Mouse (Mus musculus) midbrain, embryonic 15.5 days (tissue): ENCODE data around the gene Bcl7a. TPM values are rescaled to one million over a fixed set of nuclear protein-coding genes. Genes with fewer than 3 reads are reported as not detected.

ENCODE experiments used
- ATAC-seq: fragments of 200-750 bp; cut with Nextera tagmentation; replicated peaks from 2 replicates; pipeline ENCODE4 v1.8.0; 2017; ENCODE audit warnings: moderate TSS enrichment
- H3K27ac ChIP-seq: fragments of 300-500 bp; sonication (generic); 2 replicates; pipeline ENCODE4 v1.5.1; 2015; ENCODE audit warnings: mild to moderate bottlenecking, inconsistent platforms
- H3K27me3 ChIP-seq: fragments of 300-500 bp; sonication (generic); replicated peaks from 2 replicates; pipeline ENCODE4 v1.6.1; 2015; ENCODE audit warnings: inconsistent platforms
- H3K36me3 ChIP-seq: fragments of 300-500 bp; sonication (generic); replicated peaks from 2 replicates; pipeline ENCODE4 v1.6.1; 2015; ENCODE audit warnings: inconsistent platforms
- H3K4me1 ChIP-seq: fragments of 300-500 bp; sonication (generic); 2 replicates; pipeline ENCODE4 v1.6.1; 2015; ENCODE audit warnings: inconsistent platforms
- H3K4me2 ChIP-seq: fragments of 300-500 bp; sonication (generic); 2 replicates; pipeline ENCODE4 v1.6.1; 2015; ENCODE audit warnings: inconsistent platforms, mild to moderate bottlenecking, moderate library complexity
- H3K4me3 ChIP-seq: fragments of 300-500 bp; sonication (generic); 2 replicates; pipeline ENCODE4 v1.5.1; 2015; ENCODE audit warnings: mild to moderate bottlenecking, inconsistent platforms
- H3K9ac ChIP-seq: fragments of 300-500 bp; sonication (generic); 2 replicates; pipeline ENCODE4 v1.6.1; 2015; ENCODE audit warnings: mild to moderate bottlenecking, inconsistent platforms
- H3K9me3 ChIP-seq: fragments of 300-500 bp; sonication (generic); 2 replicates; pipeline ENCODE4 v1.6.1; 2016; ENCODE audit warnings: inconsistent platforms
- WGBS: fragments of 180-500 bp; shearing (Covaris S2); methylation state at CpG from one replicate; pipeline ENCODE4 v1.1.7; 2015; ENCODE audit warnings: mixed read lengths; 5-methylcytosine and 5-hydroxymethylcytosine counted together
- polyA plus RNA-seq: library from polyadenylated mRNA; unstranded; fragments of >200 nt; fragmentation: Nextera tagmentation; extraction: Ambion mirVana; gene quantifications from 2 replicates; pipeline ENCODE4 v1.2.1, GENCODE M21; 2015

Gene Bcl7a
- polyA plus RNA-seq, 1 experiment from 2014 or later, result 39.6 TPM

- 90% methylated on average over 2 of the region's 2 CpGs for WGBS
- H3K4me3 ChIP-seq, result no peak overlapping the region
- H3K36me3 ChIP-seq, result no peaks in the 10 kb centered on the region; the same call in 1 of the 2 replicates
- no peak overlapping the region for H3K4me2 ChIP-seq
- peaks cover 5% of the 10 kb centered on the region; the same call in 1 of the 2 replicates for H3K4me1 ChIP-seq
- H3K27me3 ChIP-seq, result no peaks in the 10 kb centered on the region
- no peak for ATAC-seq
- no peak overlapping the region for H3K27ac ChIP-seq
- no peak overlapping the region for H3K9ac ChIP-seq
- H3K9me3 ChIP-seq, result no peaks in the 10 kb centered on the region
Measured at GRCm38 (mm10) chr5:123413866-123414363, 70.3 kb downstream of the Bcl7a start.

- ATAC-seq, result no peak
- Histone ChIP-seq H3K9me3 (no peaks in the 10 kb centered on the region), H3K9ac (no peak overlapping the region), H3K27me3 (no peaks in the 10 kb centered on the region), H3K27ac (no peak overlapping the region), H3K4me2 (no peak overlapping the region), H3K4me3 (no peak overlapping the region), H3K36me3 (no peaks in the 10 kb centered on the region), H3K4me1 (peaks cover 5% of the 10 kb centered on the region; the same call in 1 of the 2 replicates)
- 82% methylated on average over 3 of the region's 3 CpGs for WGBS
Measured at GRCm38 (mm10) chr5:123416149-123416548, 72.5 kb downstream of the Bcl7a start.

GRCm38 (mm10) chr5:123416566-123417518 is 73.2 kb downstream of the Bcl7a start:
- ATAC-seq, result no peak
- Histone ChIP-seq H3K36me3 (no peaks in the 10 kb centered on the region), H3K4me1 (peaks cover 5% of the 10 kb centered on the region; the same call in 1 of the 2 replicates), H3K9ac (no peak overlapping the region), H3K4me2 (no peak overlapping the region), H3K27me3 (no peaks in the 10 kb centered on the region), H3K27ac (no peak overlapping the region), H3K9me3 (no peaks in the 10 kb centered on the region), H3K4me3 (no peak overlapping the region)
- 76% methylated on average over 8 of the region's 8 CpGs for WGBS

- 60% methylated on average over 2 of the region's 2 CpGs for WGBS
- H3K27me3 ChIP-seq, result no peaks in the 10 kb centered on the region
Measured at GRCm38 (mm10) chr5:123423885-123424284, 80.3 kb downstream of the Bcl7a start.

More at GRCm38 (mm10) chr5:123423885-123424284, 80.3 kb downstream of the Bcl7a start:
- H3K4me2 ChIP-seq, result no peak overlapping the region
- no peaks in the 10 kb centered on the region for H3K9me3 ChIP-seq
- no peak for ATAC-seq
- no peaks in the 10 kb centered on the region for H3K4me1 ChIP-seq
- H3K4me3 ChIP-seq, result no peak overlapping the region
- H3K27ac ChIP-seq, result no peak overlapping the region
- H3K9ac ChIP-seq, result no peak overlapping the region
- H3K36me3 ChIP-seq, result no peaks in the 10 kb centered on the region

Other genes starting within 250 kb of the Bcl7a start
- gene Rhof, start 211.1 kb upstream of the Bcl7a start, polyA plus RNA-seq, result 12.2 and 13.4 TPM in 2 replicates
- gene Setd1b, start 201.6 kb upstream of the Bcl7a start, polyA plus RNA-seq, result 12.2 TPM in 2 replicates
- gene Psmd9, start 174.4 kb upstream of the Bcl7a start, polyA plus RNA-seq, result 71.5 and 73.4 TPM in 2 replicates
- not detected in 2 replicates for gene Hpd, start 161.1 kb upstream of the Bcl7a start, polyA plus RNA-seq
- 1.3 and 1.5 TPM in 2 replicates for gene Wdr66, start 91.7 kb upstream of the Bcl7a start, polyA plus RNA-seq
- 18.6 and 21.1 TPM in 2 replicates for gene Mlxip, start 51.0 kb downstream of the Bcl7a start, polyA plus RNA-seq
- gene Lrrc43, start 145.5 kb downstream of the Bcl7a start, polyA plus RNA-seq, result 0.89 and 1.1 TPM in 2 replicates
- not detected in 2 replicates for gene Il31, start 145.7 kb downstream of the Bcl7a start, polyA plus RNA-seq
- gene B3gnt4, start 166.6 kb downstream of the Bcl7a start, polyA plus RNA-seq, result 1.0 and 1.3 TPM in 2 replicates
- gene Diablo, start 180.3 kb downstream of the Bcl7a start, polyA plus RNA-seq, result 110 and 115 TPM in 2 replicates
- 1.1 and 1.5 TPM in 2 replicates for gene Gm49027, start 181.7 kb downstream of the Bcl7a start, polyA plus RNA-seq
- 46.4 and 47.2 TPM in 2 replicates for gene Vps33a, start 229.2 kb downstream of the Bcl7a start, polyA plus RNA-seq